Mouse (Mus musculus) heart, postnatal 0 days (tissue): ENCODE results near the gene Krt72. TPM values are rescaled to one million over a fixed set of nuclear protein-coding genes. Genes with fewer than 3 reads are reported as not detected.
A peak's percentile ranks its signal among the peaks of the same experiment; 100 is the strongest.

Experiments
- ATAC-seq: fragments of 200-750 bp; cut with Nextera tagmentation; 2 replicates; pipeline ENCODE4 v1.8.0; 2017; ENCODE audit warnings: low read depth, moderate number of reproducible peaks, moderate library complexity; ENCODE audit not compliant: insufficient read depth
- DNase-seq: peaks from one replicate; pipeline ENCODE4 v3.0.0-alpha.2; 2016; ENCODE audit warnings: low spot score
- H3K27ac ChIP-seq: fragments of 300-500 bp; sonication (generic); 2 replicates; pipeline ENCODE4 v1.5.1; 2014; ENCODE audit warnings: low read depth, mild to moderate bottlenecking
- H3K27me3 ChIP-seq: fragments of 300-500 bp; sonication (generic); 2 replicates; pipeline ENCODE4 v1.6.1; 2014; ENCODE audit warnings: low read length, mixed read lengths; ENCODE audit not compliant: control insufficient read depth, insufficient read depth
- H3K36me3 ChIP-seq: fragments of 300-500 bp; sonication (generic); replicated peaks from 2 replicates; pipeline ENCODE4 v1.6.1; 2014; ENCODE audit warnings: low read length, mixed read lengths; ENCODE audit not compliant: control insufficient read depth, insufficient read depth
- H3K4me1 ChIP-seq: fragments of 300-500 bp; sonication (generic); 2 replicates; pipeline ENCODE4 v1.6.1; 2014; ENCODE audit warnings: antibody characterized with exemption; ENCODE audit not compliant: control insufficient read depth, insufficient read depth
- H3K4me2 ChIP-seq: fragments of 300-500 bp; sonication (generic); 2 replicates; pipeline ENCODE4 v1.6.1; 2014; ENCODE audit warnings: low read depth, mild to moderate bottlenecking, low read length, moderate library complexity
- H3K4me3 ChIP-seq: fragments of 300-500 bp; sonication (generic); 2 replicates; pipeline ENCODE4 v1.5.1; 2014; ENCODE audit warnings: low read depth, low read length
- H3K9ac ChIP-seq: fragments of 300-500 bp; sonication (generic); replicated peaks from 2 replicates; pipeline ENCODE4 v1.6.1; 2014; ENCODE audit warnings: low read depth, low read length, mixed read lengths
- H3K9me3 ChIP-seq: fragments of 300-500 bp; sonication (generic); replicated peaks from 2 replicates; pipeline ENCODE4 v1.6.1; 2016; ENCODE audit warnings: low read length; ENCODE audit not compliant: control insufficient read depth
- CTCF ChIP-seq: IDR thresholded peaks from 2 replicates; pipeline ENCODE4 v1.5.1; 2016; ENCODE audit warnings: antibody characterized with exemption, control low read depth, low read depth
- EP300 ChIP-seq: IDR thresholded peaks from 2 replicates; pipeline ENCODE4 v1.6.1; 2016; ENCODE audit warnings: antibody characterized with exemption, low read depth
- WGBS: fragments of 180-500 bp; shearing (Covaris S2); extraction: QIAGEN DNeasy Blood & Tissue Kit; methylation state at CpG from one replicate; pipeline ENCODE4 v1.1.7; 2014; 5-methylcytosine and 5-hydroxymethylcytosine counted together
- polyA plus RNA-seq: library from polyadenylated mRNA; unstranded; fragments of >200 nt; fragmentation: Nextera tagmentation; extraction: Ambion mirVana; gene quantifications from 2 replicates; pipeline ENCODE4 v1.2.1, GENCODE M21; 2015
- total RNA-seq: library from RNA; depleted of rRNA; stranded (reverse); fragments of >200 nt; gene quantifications from 2 replicates; pipeline ENCODE4 v1.2.3, GENCODE M21; 2014; ENCODE audit warnings: low replicate concordance; rRNA removed

The Krt72 gene
- total and polyA plus RNA-seq, 2 experiments from 2014 or later = not detected

GRCm38 (mm10) chr15:101772080-101772710 is 14.1 kb downstream of the Krt72 start:
- no peak overlapping the region for H3K4me3 ChIP-seq
- H3K4me2 ChIP-seq = no peak overlapping the region
- H3K9me3 ChIP-seq = no peaks in the 10 kb centered on the region
- no peaks in the 10 kb centered on the region for H3K36me3 ChIP-seq
- no peak for DNase-seq
- TF ChIP-seq CTCF (peak; percentile 44), EP300 (no peak)
- no peak overlapping the region for H3K27ac ChIP-seq
- WGBS = 55% methylated on average over 5 of the region's 5 CpGs
- H3K4me1 ChIP-seq = no peaks in the 10 kb centered on the region
- peaks cover 19% of the 10 kb centered on the region; the same call in 1 of the 2 replicates for H3K27me3 ChIP-seq
- no peak for ATAC-seq
- H3K9ac ChIP-seq = no peak overlapping the region

- ATAC-seq = no peak
- Histone ChIP-seq H3K4me2 (no peak overlapping the region), H3K4me3 (no peak overlapping the region), H3K36me3 (no peaks in the 10 kb centered on the region), H3K9me3 (no peaks in the 10 kb centered on the region), H3K27ac (no peak overlapping the region), H3K4me1 (no peaks in the 10 kb centered on the region), H3K9ac (no peak overlapping the region), H3K27me3 (peaks cover 19% of the 10 kb centered on the region; the same call in 1 of the 2 replicates)
- WGBS = 28% methylated on average over 8 of the region's 8 CpGs
- DNase-seq = no peak
- TF ChIP-seq CTCF (no peak), EP300 (no peak)
Measured at GRCm38 (mm10) chr15:101770226-101770625, 16.0 kb downstream of the Krt72 start.

GRCm38 (mm10) chr15:101742711-101743110 is 43.5 kb downstream of the Krt72 start, which contains the start of gene Krt71:
Gene Krt71 (minus strand): TSS chr15:101743109.
- Histone ChIP-seq H3K4me1 (no peaks in the 10 kb centered on the region), H3K27me3 (peaks cover 15% of the 10 kb centered on the region; the same call in 1 of the 2 replicates), H3K4me2 (no peak within 1 kb of the TSS), H3K9me3 (no peaks in the 10 kb centered on the region), H3K27ac (no peak within 1 kb of the TSS), H3K4me3 (no peak within 1 kb of the TSS), H3K9ac (no peak within 1 kb of the TSS), H3K36me3 (no peaks in the 10 kb centered on the region)
- no peak for TF ChIP-seq EP300
- TF ChIP-seq CTCF = no peak
- no peak for DNase-seq
- no peak for ATAC-seq
- 49% methylated on average over 14 of the region's 14 CpGs for WGBS

GRCm38 (mm10) chr15:101737786-101738185 is 48.5 kb downstream of the Krt72 start:
- WGBS = 66% methylated on average over 7 of the region's 7 CpGs
- no peak overlapping the region for H3K4me3 ChIP-seq
- TF ChIP-seq CTCF (no peak), EP300 (no peak)
- no peak for ATAC-seq
- H3K27me3 ChIP-seq = peaks cover 10% of the 10 kb centered on the region; the same call in 1 of the 2 replicates
- H3K27ac ChIP-seq = no peak overlapping the region
- H3K9me3 ChIP-seq = no peaks in the 10 kb centered on the region
- no peak overlapping the region for H3K9ac ChIP-seq
- no peak overlapping the region for H3K4me2 ChIP-seq
- no peaks in the 10 kb centered on the region for H3K36me3 ChIP-seq
- H3K4me1 ChIP-seq = no peaks in the 10 kb centered on the region
- DNase-seq = no peak

GRCm38 (mm10) chr15:101730653-101731052 is 55.6 kb downstream of the Krt72 start:
- H3K4me1 ChIP-seq = no peaks in the 10 kb centered on the region
- no peaks in the 10 kb centered on the region for H3K9me3 ChIP-seq
- H3K4me2 ChIP-seq = no peak overlapping the region
- H3K9ac ChIP-seq = no peak overlapping the region
- H3K4me3 ChIP-seq = no peak overlapping the region
- H3K36me3 ChIP-seq = no peaks in the 10 kb centered on the region
- TF ChIP-seq CTCF (no peak), EP300 (no peak)
- no peaks in the 10 kb centered on the region for H3K27me3 ChIP-seq
- no peak overlapping the region for H3K27ac ChIP-seq
- DNase-seq = no peak
- ATAC-seq = no peak

Other genes with a start within 250 kb of the Krt72 start
- not detected in 2 replicates for gene Krt82, start 235.8 kb downstream of the Krt72 start, total RNA-seq
- gene Krt82, start 235.8 kb downstream of the Krt72 start, polyA plus RNA-seq = not detected in 2 replicates
- 0.08 TPM in 1 of 2 replicates, not detected in the other for gene Krt90, start 223.5 kb downstream of the Krt72 start, total RNA-seq
- gene Krt90, start 223.5 kb downstream of the Krt72 start, polyA plus RNA-seq = 0.04 and 0.14 TPM in 2 replicates
- gene Krt75, start 212.6 kb downstream of the Krt72 start, total RNA-seq = not detected in 2 replicates
- gene Krt75, start 212.6 kb downstream of the Krt72 start, polyA plus RNA-seq = not detected in 2 replicates
- not detected in 2 replicates for gene Gm5414, start 158.3 kb downstream of the Krt72 start, total RNA-seq
- gene Gm5414, start 158.3 kb downstream of the Krt72 start, polyA plus RNA-seq = not detected in 2 replicates
- gene Gm5478, start 139.1 kb downstream of the Krt72 start, total RNA-seq = not detected in 2 replicates
- not detected in 2 replicates for gene Gm5478, start 139.1 kb downstream of the Krt72 start, polyA plus RNA-seq
- gene Krt6b, start 106.2 kb downstream of the Krt72 start, total RNA-seq = not detected in 2 replicates
- gene Krt6b, start 106.2 kb downstream of the Krt72 start, polyA plus RNA-seq = 0.07 TPM in 1 of 2 replicates, not detected in the other
- 2.8 TPM in 1 of 2 replicates, not detected in the other for gene Krt6a, start 92.2 kb downstream of the Krt72 start, total RNA-seq
- not detected in 2 replicates for gene Krt6a, start 92.2 kb downstream of the Krt72 start, polyA plus RNA-seq
- 7.4 TPM in 1 of 2 replicates, not detected in the other for gene Krt5, start 73.6 kb downstream of the Krt72 start, total RNA-seq
- 0.05 TPM in 1 of 2 replicates, not detected in the other for gene Krt5, start 73.6 kb downstream of the Krt72 start, polyA plus RNA-seq
- gene Krt71, start 43.4 kb downstream of the Krt72 start, total RNA-seq = not detected in 2 replicates
- not detected in 2 replicates for gene Krt71, start 43.4 kb downstream of the Krt72 start, polyA plus RNA-seq
- gene Krt73, start 15.9 kb upstream of the Krt72 start, total RNA-seq = not detected in 2 replicates
- not detected in 2 replicates for gene Krt73, start 15.9 kb upstream of the Krt72 start, polyA plus RNA-seq
- gene Krt2, start 31.7 kb upstream of the Krt72 start, total RNA-seq = not detected in 2 replicates
- gene Krt2, start 31.7 kb upstream of the Krt72 start, polyA plus RNA-seq = not detected in 2 replicates
- gene Krt1, start 64.3 kb upstream of the Krt72 start, total RNA-seq = not detected in 2 replicates
- gene Krt1, start 64.3 kb upstream of the Krt72 start, polyA plus RNA-seq = 0.31 TPM in 1 of 2 replicates, not detected in the other
- not detected in 2 replicates for gene Krt77, start 83.2 kb upstream of the Krt72 start, total RNA-seq
- not detected in 2 replicates for gene Krt77, start 83.2 kb upstream of the Krt72 start, polyA plus RNA-seq
- gene Krt76, start 106.5 kb upstream of the Krt72 start, total RNA-seq = not detected in 2 replicates
- not detected in 2 replicates for gene Krt76, start 106.5 kb upstream of the Krt72 start, polyA plus RNA-seq
- 5.4 TPM in 1 of 2 replicates, not detected in the other for gene Krt4, start 138.3 kb upstream of the Krt72 start, total RNA-seq
- 0.12 TPM in 1 of 2 replicates, not detected in the other for gene Krt4, start 138.3 kb upstream of the Krt72 start, polyA plus RNA-seq
- not detected in 2 replicates for gene Krt79, start 153.9 kb upstream of the Krt72 start, total RNA-seq
- 0.31 and 0.44 TPM in 2 replicates for gene Krt79, start 153.9 kb upstream of the Krt72 start, polyA plus RNA-seq
- gene Krt78, start 167.8 kb upstream of the Krt72 start, total RNA-seq = not detected in 2 replicates
- not detected in 2 replicates for gene Krt78, start 167.8 kb upstream of the Krt72 start, polyA plus RNA-seq
- gene Krt8, start 218.0 kb upstream of the Krt72 start, total RNA-seq = 19.0 and 110 TPM in 2 replicates
- gene Krt8, start 218.0 kb upstream of the Krt72 start, polyA plus RNA-seq = 7.2 and 10.0 TPM in 2 replicates
- 12.9 and 75.9 TPM in 2 replicates for gene Krt18, start 241.7 kb upstream of the Krt72 start, total RNA-seq
- 15.0 and 15.3 TPM in 2 replicates for gene Krt18, start 241.7 kb upstream of the Krt72 start, polyA plus RNA-seq